Mouse (Mus musculus) lung, postnatal 0 days (tissue): Measurements from ENCODE around the gene Zic2.

Experiments
- CTCF ChIP-seq: IDR thresholded peaks from 2 replicates; pipeline ENCODE4 v1.5.1; 2016; ENCODE audit warnings: antibody characterized with exemption, mild to moderate bottlenecking
- EP300 ChIP-seq: IDR thresholded peaks from 2 replicates; pipeline ENCODE4 v1.6.1; 2016; ENCODE audit warnings: antibody characterized with exemption, mild to moderate bottlenecking, control low read depth

DNA sequence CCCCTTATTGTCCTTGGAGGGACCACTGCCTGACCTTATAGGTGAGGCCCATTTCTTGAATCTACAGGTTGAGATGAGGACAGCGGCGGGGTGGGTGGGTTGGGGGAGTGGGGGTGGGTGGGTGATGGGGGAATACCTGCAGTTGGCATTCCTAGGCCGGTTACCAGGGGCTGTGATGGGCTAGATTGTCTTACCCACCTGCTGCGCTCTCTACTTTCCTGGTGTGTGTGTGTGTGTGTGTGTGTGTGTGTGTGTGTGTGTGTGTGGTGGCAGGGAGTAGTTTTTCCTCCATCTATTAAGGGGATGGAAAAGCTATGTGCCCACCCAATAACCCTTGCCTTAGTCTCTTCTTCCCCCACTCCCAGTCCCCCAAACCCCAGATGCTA, 9.2 kb downstream of the Zic2 start:
- TF ChIP-seq CTCF (no peak), EP300 (no peak)
